Mouse (Mus musculus) C2C12 (cell line): ENCODE results near the gene Nkx2-3. TPM values are rescaled to one million over a fixed set of nuclear protein-coding genes. Genes with fewer than 3 reads are reported as not detected.

Experiments used
- H3K27me3 ChIP-seq: one replicate; pipeline ENCODE4 v1.6.1; 2011; ENCODE audit not compliant: control insufficient read depth, insufficient read depth, insufficient read length
- H3K36me3 ChIP-seq: one replicate; pipeline ENCODE4 v1.6.1; 2011; ENCODE audit not compliant: control insufficient read depth, insufficient read depth
- H3K4me3 ChIP-seq: one replicate; pipeline ENCODE4 v1.5.1; 2011; ENCODE audit warnings: mild to moderate bottlenecking, control low read depth; ENCODE audit not compliant: poor library complexity, insufficient read depth, severe bottlenecking
- H3K79me2 ChIP-seq: one replicate; pipeline ENCODE4 v1.6.1; 2011; ENCODE audit not compliant: control insufficient read depth, insufficient read depth
- H3K79me3 ChIP-seq: one replicate; pipeline ENCODE4 v1.6.1; 2011; ENCODE audit warnings: low read depth, control low read depth
- H3ac ChIP-seq: one replicate; pipeline ENCODE3; 2011; ENCODE audit warnings: low read depth; ENCODE audit not compliant: control insufficient read depth, insufficient read length
- CEBPB ChIP-seq: IDR thresholded peaks from one replicate; pipeline ENCODE4 v1.6.1; 2011; ENCODE audit warnings: low read depth, mild to moderate bottlenecking, control low read depth, moderate library complexity
- CTCF ChIP-seq: IDR thresholded peaks from one replicate; pipeline ENCODE4 v1.5.1; 2011; ENCODE audit not compliant: control insufficient read depth, insufficient read depth, insufficient read length
- FOSL1 ChIP-seq: IDR thresholded peaks from one replicate; pipeline ENCODE4 v1.8.0; 2011; ENCODE audit warnings: mild to moderate bottlenecking, low read length; ENCODE audit not compliant: poor library complexity, insufficient read depth, severe bottlenecking
- MAX ChIP-seq: IDR thresholded peaks from one replicate; pipeline ENCODE4 v1.6.1; 2011; ENCODE audit warnings: mild to moderate bottlenecking, control low read depth
- MYOD1 ChIP-seq: IDR thresholded peaks from one replicate; pipeline ENCODE4 v1.6.1; 2011; ENCODE audit warnings: low read depth; ENCODE audit not compliant: control insufficient read depth, insufficient read length
- MYOG ChIP-seq: IDR thresholded peaks from one replicate; pipeline ENCODE4 v1.6.1; 2011; ENCODE audit not compliant: control insufficient read depth, insufficient read length; ENCODE audit errors: extremely low read depth
- USF1 ChIP-seq: IDR thresholded peaks from one replicate; pipeline ENCODE4 v1.6.1; 2011; ENCODE audit warnings: low read depth, mild to moderate bottlenecking, control low read depth, moderate library complexity
- polyA plus RNA-seq: library from polyadenylated mRNA; unstranded; fragments of >200 nt; fragmentation: generic; extraction: Trizol; gene quantifications from one replicate; pipeline ENCODE4 v1.2.1, GENCODE M21; 2012; ENCODE audit warnings: missing spikeins

The Nkx2-3 gene
- polyA plus RNA-seq, 1 experiment: 0.02 TPM

DNA sequence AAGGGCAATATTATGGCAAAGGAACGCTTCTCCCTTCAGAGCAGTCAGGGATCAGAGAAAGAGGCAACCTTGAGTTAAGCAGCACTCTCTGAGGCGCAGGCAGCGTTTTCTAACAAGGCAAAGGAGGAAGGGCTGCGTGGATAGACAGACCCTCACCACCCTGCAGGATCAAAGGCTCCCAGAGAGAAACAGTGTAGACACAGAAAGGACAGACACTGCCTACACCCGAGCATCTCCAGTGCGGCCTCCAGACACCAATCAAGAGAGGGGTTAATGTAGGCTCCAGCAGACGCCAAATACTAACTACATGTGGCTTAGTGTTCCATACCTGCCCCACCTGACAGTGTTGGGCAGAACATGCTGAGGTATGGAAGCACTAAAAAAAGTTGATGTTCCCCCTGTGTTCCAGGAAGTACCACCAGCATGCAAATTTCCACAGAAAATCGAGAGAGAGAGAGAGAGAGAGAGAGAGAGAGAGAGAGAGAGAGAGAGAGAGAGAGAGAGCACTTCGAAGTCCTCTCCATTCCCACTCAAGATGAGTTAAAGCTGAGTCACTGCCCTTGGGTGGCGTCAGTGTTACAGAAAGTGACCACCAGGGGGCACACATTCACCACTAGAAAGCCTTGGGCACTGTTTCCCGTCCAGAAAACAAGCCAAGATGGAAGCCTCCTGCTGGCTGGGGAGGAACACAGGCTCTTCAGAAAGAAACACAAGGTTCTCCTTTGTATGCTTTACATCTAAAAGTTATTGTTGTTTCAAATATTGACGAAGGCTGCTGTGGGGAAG is 18.5 kb downstream of the Nkx2-3 start:
- H3K79me2 ChIP-seq: no peaks in the 10 kb centered on the region
- no peaks in the 10 kb centered on the region for H3K79me3 ChIP-seq
- no peaks in the 10 kb centered on the region for H3K27me3 ChIP-seq
- H3ac ChIP-seq: no peak overlapping the region
- H3K4me3 ChIP-seq: no peak overlapping the region
- no peaks in the 10 kb centered on the region for H3K36me3 ChIP-seq
- TF ChIP-seq CEBPB (no peak), USF1 (no peak), MYOG (no peak), MAX (no peak), CTCF (peak; percentile 69), MYOD1 (no peak), FOSL1 (peak; percentile 39)

- Histone ChIP-seq H3K79me3 (no peaks in the 10 kb centered on the region), H3K79me2 (no peaks in the 10 kb centered on the region), H3K36me3 (no peaks in the 10 kb centered on the region), H3K4me3 (no peak overlapping the region), H3K27me3 (peaks cover 29% of the 10 kb centered on the region), H3ac (no peak overlapping the region)
- TF ChIP-seq FOSL1: no peak
- no peak for TF ChIP-seq CTCF
- no peak for TF ChIP-seq CEBPB
- no peak for TF ChIP-seq MAX
- TF ChIP-seq MYOD1: no peak
- TF ChIP-seq MYOG: no peak
- TF ChIP-seq USF1: no peak
Observed at GRCm38 (mm10) chr19:43641833-43642232, 29.7 kb downstream of the Nkx2-3 start.

GRCm38 (mm10) chr19:43642843-43643242 is 30.7 kb downstream of the Nkx2-3 start:
- H3K36me3 ChIP-seq: no peaks in the 10 kb centered on the region
- no peak for TF ChIP-seq CTCF
- TF ChIP-seq FOSL1: no peak
- no peak for TF ChIP-seq MYOG
- TF ChIP-seq MAX: no peak
- no peak for TF ChIP-seq MYOD1
- TF ChIP-seq CEBPB: no peak
- TF ChIP-seq USF1: no peak

DNA sequence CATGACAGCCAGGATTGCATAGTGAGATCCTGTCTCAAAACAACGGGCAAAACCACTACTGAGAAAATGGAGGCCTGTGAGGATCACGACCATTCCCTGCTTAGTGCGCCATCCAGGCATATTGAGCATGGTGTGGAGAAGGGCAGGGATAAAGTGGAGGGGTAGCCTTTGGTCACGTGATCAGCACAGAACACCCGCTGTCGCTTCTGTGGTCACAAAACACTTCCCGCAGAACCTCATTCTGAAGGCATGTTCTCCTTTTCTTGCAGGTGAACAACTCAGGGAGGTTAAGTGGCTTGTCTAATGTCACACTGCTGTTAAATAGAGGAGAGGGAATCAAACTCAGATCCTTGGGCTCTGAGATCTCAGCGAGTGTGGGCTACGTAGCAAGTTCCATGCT is 33.4 kb downstream of the Nkx2-3 start:
- no peak overlapping the region for H3ac ChIP-seq
- peak; percentile 67 for TF ChIP-seq USF1
- no peak for TF ChIP-seq MYOG
- H3K4me3 ChIP-seq: no peak overlapping the region
- no peaks in the 10 kb centered on the region for H3K79me2 ChIP-seq
- peaks cover 13% of the 10 kb centered on the region for H3K27me3 ChIP-seq
- no peaks in the 10 kb centered on the region for H3K36me3 ChIP-seq
- no peaks in the 10 kb centered on the region for H3K79me3 ChIP-seq

More at GRCm38 (mm10) chr19:43642843-43643242, 30.7 kb downstream of the Nkx2-3 start:
- peaks cover 29% of the 10 kb centered on the region for H3K27me3 ChIP-seq
- H3K79me3 ChIP-seq: no peaks in the 10 kb centered on the region
- no peak overlapping the region for H3K4me3 ChIP-seq
- no peaks in the 10 kb centered on the region for H3K79me2 ChIP-seq
- H3ac ChIP-seq: no peak overlapping the region

DNA sequence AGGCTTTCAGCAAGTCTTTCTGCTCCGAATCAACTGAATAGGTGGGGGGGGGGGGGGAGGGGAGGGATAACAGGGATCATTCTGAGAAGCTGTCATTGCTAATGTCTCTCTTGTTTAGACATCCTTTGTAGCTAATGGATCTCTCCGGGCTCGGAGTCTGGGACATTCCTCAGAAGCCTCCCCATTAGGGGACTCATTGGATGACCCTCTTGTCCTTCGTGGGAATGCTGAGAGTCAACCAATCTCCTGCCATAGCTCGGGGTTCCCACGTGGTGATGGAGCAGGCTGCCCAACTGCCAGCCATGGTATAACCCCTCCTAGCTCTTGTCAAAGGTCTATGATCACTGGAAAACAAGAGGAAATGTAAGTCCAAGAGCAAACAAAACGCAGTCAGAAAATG is 34.7 kb downstream of the Nkx2-3 start:
- no peak overlapping the region for H3K4me3 ChIP-seq
- peaks cover 4% of the 10 kb centered on the region for H3K27me3 ChIP-seq
- H3K79me3 ChIP-seq: no peaks in the 10 kb centered on the region
- TF ChIP-seq MAX (no peak), CEBPB (no peak), USF1 (no peak), MYOG (no peak), CTCF (no peak), FOSL1 (no peak), MYOD1 (no peak)
- H3ac ChIP-seq: no peak overlapping the region
- H3K79me2 ChIP-seq: no peaks in the 10 kb centered on the region
- H3K36me3 ChIP-seq: no peaks in the 10 kb centered on the region

- TF ChIP-seq USF1: no peak
- TF ChIP-seq CEBPB: no peak
- no peak for TF ChIP-seq MAX
- no peak for TF ChIP-seq MYOD1
- no peak for TF ChIP-seq CTCF
- no peak for TF ChIP-seq MYOG
- TF ChIP-seq FOSL1: no peak
- Histone ChIP-seq H3K4me3 (no peak overlapping the region), H3K36me3 (no peaks in the 10 kb centered on the region), H3ac (no peak overlapping the region), H3K79me3 (no peaks in the 10 kb centered on the region), H3K79me2 (no peaks in the 10 kb centered on the region), H3K27me3 (peaks cover 5% of the 10 kb centered on the region)
Observed at GRCm38 (mm10) chr19:43647261-43647660, 35.1 kb downstream of the Nkx2-3 start.
